Mouse (Mus musculus): ENCODE measurements around the gene Rtp4.

- no peak for TF ChIP-seq CTCF (IDR thresholded peaks at IDR 0.05; ENCODE audit: low read depth)
- no peak for TF ChIP-seq EP300 (IDR thresholded peaks at IDR 0.05; ENCODE audit: low read depth)
Observed at GRCm38 (mm10) chr16:23597968-23598367, 77.9 kb downstream of the Rtp4 start.
